Mouse (Mus musculus) midbrain, embryonic 12.5 days (tissue): ENCODE results near the gene Mcam. TPM values are rescaled to one million over a fixed set of nuclear protein-coding genes. Genes with fewer than 3 reads are reported as not detected.

ENCODE experiments used
- ATAC-seq: fragments of 200-750 bp; cut with Nextera tagmentation; 2 replicates; pipeline ENCODE4 v1.8.0; 2017; ENCODE audit warnings: low read depth, moderate TSS enrichment, moderate library complexity; ENCODE audit not compliant: low FRiP score
- H3K27ac ChIP-seq: fragments of 300-500 bp; sonication (generic); replicated peaks from 2 replicates; pipeline ENCODE4 v1.5.1; 2016; ENCODE audit warnings: mild to moderate bottlenecking
- H3K27me3 ChIP-seq: fragments of 300-500 bp; sonication (generic); 2 replicates; pipeline ENCODE4 v1.6.1; 2016; ENCODE audit warnings: mild to moderate bottlenecking
- H3K36me3 ChIP-seq: fragments of 300-500 bp; sonication (generic); 2 replicates; pipeline ENCODE4 v1.6.1; 2016
- H3K4me1 ChIP-seq: fragments of 300-500 bp; sonication (generic); 2 replicates; pipeline ENCODE4 v1.6.1; 2016
- H3K4me2 ChIP-seq: fragments of 300-500 bp; sonication (generic); replicated peaks from 2 replicates; pipeline ENCODE4 v1.6.1; 2016; ENCODE audit warnings: mild to moderate bottlenecking, moderate library complexity
- H3K4me3 ChIP-seq: fragments of 300-500 bp; sonication (generic); 2 replicates; pipeline ENCODE4 v1.5.1; 2016; ENCODE audit warnings: mild to moderate bottlenecking
- H3K9ac ChIP-seq: fragments of 300-500 bp; sonication (generic); replicated peaks from 2 replicates; pipeline ENCODE4 v1.6.1; 2016; ENCODE audit warnings: mild to moderate bottlenecking, moderate library complexity
- H3K9me3 ChIP-seq: fragments of 300-500 bp; sonication (generic); 2 replicates; pipeline ENCODE4 v1.6.1; 2016; ENCODE audit warnings: mild to moderate bottlenecking
- WGBS: fragments of 180-500 bp; shearing (Covaris S2); methylation state at CpG from one replicate; pipeline ENCODE4 v1.1.7; 2016; 5-methylcytosine and 5-hydroxymethylcytosine counted together
- polyA plus RNA-seq: library from polyadenylated mRNA; unstranded; fragments of >200 nt; fragmentation: Nextera tagmentation; extraction: Ambion mirVana; gene quantifications from 2 replicates; pipeline ENCODE4 v1.2.1, GENCODE M21; 2016

Gene Mcam
- polyA plus RNA-seq, 1 experiment from 2014 or later, result 14.3 TPM

DNA sequence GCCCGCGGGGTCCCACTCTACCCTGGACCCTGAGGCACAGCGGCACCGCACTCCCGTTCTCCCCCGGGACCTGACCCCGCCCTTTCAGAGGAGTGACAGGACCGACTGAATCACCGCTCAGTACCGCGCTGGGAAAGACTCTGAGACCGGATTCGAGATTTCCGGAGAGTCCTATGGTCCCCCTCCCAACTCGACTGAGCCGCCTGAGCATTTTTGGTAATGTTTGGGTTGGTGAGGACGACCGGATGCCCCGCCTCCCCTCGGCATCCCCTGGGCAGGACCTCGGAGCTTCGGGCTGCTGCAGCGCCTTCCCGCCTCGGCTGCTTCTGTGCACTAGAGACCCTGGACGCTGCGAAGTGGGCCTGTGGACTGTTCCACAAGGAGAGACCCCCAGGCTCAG lies 4.2 kb upstream of the Mcam start:
- H3K36me3 ChIP-seq, result no peaks in the 10 kb centered on the region
- under 1% methylated on average over 27 of the region's 27 CpGs for WGBS
- H3K4me3 ChIP-seq, result peak overlapping the region; percentile 42
- H3K27me3 ChIP-seq, result peaks cover 61% of the 10 kb centered on the region
- peak overlapping the region; percentile 62 for H3K9ac ChIP-seq
- ATAC-seq, result peak; percentile 51
- H3K27ac ChIP-seq, result 0 out of 2 replicates have a peak overlapping the region, but pooled peaks have one; percentile 11
- H3K9me3 ChIP-seq, result no peaks in the 10 kb centered on the region
- H3K4me1 ChIP-seq, result peaks cover 46% of the 10 kb centered on the region
- H3K4me2 ChIP-seq, result peak overlapping the region; percentile 66

DNA sequence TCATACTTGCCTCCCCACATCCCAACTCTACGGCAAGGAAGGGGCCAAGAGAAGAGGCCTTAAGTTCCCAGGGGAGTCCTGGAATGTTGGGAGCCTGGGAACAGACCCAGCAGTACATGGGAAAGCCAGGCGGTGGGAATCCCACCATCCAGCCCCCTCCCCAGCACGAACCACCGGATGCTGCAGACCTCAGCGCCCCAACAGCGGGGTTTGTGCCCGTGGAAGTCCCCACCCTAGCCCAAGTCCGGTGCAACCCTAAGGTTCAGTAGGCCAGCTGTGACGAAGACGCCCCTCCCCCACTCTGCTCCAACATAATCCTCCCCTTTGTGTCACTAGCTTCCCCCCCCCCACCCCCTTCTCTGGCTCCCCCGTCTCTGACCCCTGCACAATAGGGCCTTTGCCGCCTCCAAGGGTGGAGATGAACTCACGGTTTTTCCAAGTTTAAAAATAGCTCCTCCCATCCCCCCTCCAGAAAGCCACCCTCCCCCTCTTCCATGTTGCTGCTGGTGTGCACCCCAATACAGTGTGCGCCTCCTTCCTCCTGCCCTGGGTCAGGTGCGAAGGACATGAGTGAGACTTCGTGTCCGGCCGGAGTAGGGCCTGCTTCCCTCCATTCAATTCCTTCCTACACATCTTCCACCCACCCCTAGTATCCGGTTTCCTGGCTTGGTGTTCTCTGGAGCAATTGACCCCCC lies 3.5 kb upstream of the Mcam start:
- H3K27me3 ChIP-seq, result peaks cover 68% of the 10 kb centered on the region
- WGBS, result 9% methylated on average over 19 of the region's 19 CpGs
- peak overlapping the region; percentile 11; the same call in 1 of the 2 replicates for H3K27ac ChIP-seq
- no peaks in the 10 kb centered on the region for H3K9me3 ChIP-seq
- peaks cover 52% of the 10 kb centered on the region for H3K4me1 ChIP-seq
- H3K36me3 ChIP-seq, result no peaks in the 10 kb centered on the region
- ATAC-seq, result peak; percentile 47; the same call in 1 of the 2 replicates
- peak overlapping the region; percentile 66 for H3K4me2 ChIP-seq
- peak overlapping the region; percentile 42; the same call in 1 of the 2 replicates for H3K4me3 ChIP-seq
- H3K9ac ChIP-seq, result peak overlapping the region; percentile 62

- Histone ChIP-seq H3K27me3 (peaks cover 73% of the 10 kb centered on the region), H3K36me3 (no peaks in the 10 kb centered on the region), H3K4me2 (peak overlapping the region; percentile 66; the same call in 1 of the 2 replicates), H3K9me3 (no peaks in the 10 kb centered on the region), H3K4me3 (no peak overlapping the region), H3K9ac (no peak overlapping the region), H3K27ac (no peak overlapping the region), H3K4me1 (peaks cover 57% of the 10 kb centered on the region)
- no peak for ATAC-seq
- WGBS, result 30% methylated on average over 7 of the region's 7 CpGs
Observed at GRCm38 (mm10) chr9:44131276-44131590, 3.0 kb upstream of the Mcam start.

GRCm38 (mm10) chr9:44132200-44132599 lies 2.1 kb upstream of the Mcam start:
- Histone ChIP-seq H3K9ac (no peak overlapping the region), H3K27me3 (peaks cover 81% of the 10 kb centered on the region), H3K36me3 (no peaks in the 10 kb centered on the region), H3K4me2 (no peak overlapping the region), H3K9me3 (no peaks in the 10 kb centered on the region), H3K4me3 (no peak overlapping the region), H3K27ac (no peak overlapping the region), H3K4me1 (peaks cover 58% of the 10 kb centered on the region)
- ATAC-seq, result no peak
- WGBS, result 58% methylated on average over 5 of the region's 5 CpGs

DNA sequence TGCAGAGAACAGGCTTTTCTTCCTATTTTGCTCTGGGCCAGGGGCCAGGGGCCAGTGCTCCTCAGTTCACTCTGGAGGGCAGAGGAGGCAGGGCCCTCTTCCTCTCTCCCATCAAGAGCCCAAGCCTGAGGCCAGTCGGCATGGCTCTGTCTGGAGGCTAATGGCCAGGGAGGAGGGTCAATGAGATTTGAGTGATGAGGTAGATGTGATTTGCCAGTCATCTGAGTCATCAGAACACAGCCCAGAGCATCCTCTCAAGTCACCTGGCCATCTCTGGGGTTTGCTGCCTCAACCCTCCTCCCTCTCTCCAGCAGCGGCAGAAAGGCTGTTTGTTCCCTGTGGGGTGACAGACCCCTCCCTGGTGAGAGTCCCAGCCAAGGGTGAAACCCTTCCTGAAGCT lies 982 bp upstream of the Mcam start:
- H3K36me3 ChIP-seq, result no peaks in the 10 kb centered on the region
- peaks cover 81% of the 10 kb centered on the region for H3K27me3 ChIP-seq
- 0 out of 2 replicates have a peak overlapping the region, but pooled peaks have one; percentile 6 for H3K9ac ChIP-seq
- H3K27ac ChIP-seq, result no peak overlapping the region
- peaks cover 58% of the 10 kb centered on the region for H3K4me1 ChIP-seq
- WGBS, result 30% methylated on average over 2 of the region's 2 CpGs
- peak overlapping the region; percentile 48; the same call in 1 of the 2 replicates for H3K4me3 ChIP-seq
- H3K4me2 ChIP-seq, result peak overlapping the region; percentile 67
- H3K9me3 ChIP-seq, result no peaks in the 10 kb centered on the region
- no peak for ATAC-seq

- Histone ChIP-seq H3K4me3 (peak overlapping the region; percentile 48), H3K36me3 (0 out of 2 replicates have a peak, but pooled peaks cover 5% of the 10 kb centered on the region), H3K9ac (peak overlapping the region; percentile 57), H3K4me1 (peaks cover 51% of the 10 kb centered on the region), H3K9me3 (no peaks in the 10 kb centered on the region), H3K27me3 (peaks cover 66% of the 10 kb centered on the region), H3K4me2 (peak overlapping the region; percentile 67), H3K27ac (no peak overlapping the region)
- WGBS, result 3% methylated on average over 45 of the region's 49 CpGs
- ATAC-seq, result no peak
Observed at GRCm38 (mm10) chr9:44134851-44135730, 822 bp downstream of the Mcam start.

GRCm38 (mm10) chr9:44135731-44136411 lies 1.6 kb downstream of the Mcam start:
- peak overlapping the region; percentile 57; the same call in 1 of the 2 replicates for H3K9ac ChIP-seq
- H3K9me3 ChIP-seq, result no peaks in the 10 kb centered on the region
- WGBS, result 64% methylated on average over 7 of the region's 7 CpGs
- peak overlapping the region; percentile 48 for H3K4me3 ChIP-seq
- peaks cover 43% of the 10 kb centered on the region for H3K4me1 ChIP-seq
- no peak overlapping the region for H3K27ac ChIP-seq
- H3K36me3 ChIP-seq, result 0 out of 2 replicates have a peak, but pooled peaks cover 5% of the 10 kb centered on the region
- peaks cover 61% of the 10 kb centered on the region for H3K27me3 ChIP-seq
- ATAC-seq, result no peak
- peak overlapping the region; percentile 67 for H3K4me2 ChIP-seq

DNA sequence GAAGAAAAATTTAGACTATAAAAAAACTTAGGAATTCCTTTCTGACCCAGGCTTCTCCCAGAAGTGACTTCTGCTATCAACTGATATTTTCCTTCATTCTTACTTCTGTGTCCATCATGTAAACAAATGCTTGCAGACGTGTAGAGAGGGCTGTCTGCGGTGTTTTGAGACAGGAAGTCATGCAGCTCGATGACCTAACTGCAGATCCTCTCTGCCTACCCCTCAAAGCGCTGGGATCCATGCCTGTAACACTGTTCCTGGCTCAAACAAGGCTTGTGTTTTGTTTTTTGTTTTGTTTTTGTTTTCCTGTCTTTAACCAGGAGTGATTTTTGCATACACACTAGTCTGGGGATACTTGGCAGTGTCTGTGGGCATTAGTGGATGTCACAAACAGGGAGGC lies 3.6 kb downstream of the Mcam start:
- Histone ChIP-seq H3K27ac (no peak overlapping the region), H3K4me3 (no peak overlapping the region), H3K27me3 (peaks cover 41% of the 10 kb centered on the region), H3K4me1 (peaks cover 37% of the 10 kb centered on the region), H3K36me3 (peaks cover 17% of the 10 kb centered on the region; the same call in 1 of the 2 replicates), H3K4me2 (no peak overlapping the region), H3K9ac (no peak overlapping the region), H3K9me3 (no peaks in the 10 kb centered on the region)
- 85% methylated on average over 4 of the region's 4 CpGs for WGBS
- ATAC-seq, result no peak

GRCm38 (mm10) chr9:44141951-44142350 lies 7.7 kb downstream of the Mcam start:
- Histone ChIP-seq H3K27me3 (peaks cover under 1% of the 10 kb centered on the region; the same call in 1 of the 2 replicates), H3K4me1 (0 out of 2 replicates have a peak, but pooled peaks cover 3% of the 10 kb centered on the region), H3K36me3 (peaks cover 43% of the 10 kb centered on the region), H3K27ac (no peak overlapping the region), H3K4me3 (no peak overlapping the region), H3K4me2 (no peak overlapping the region), H3K9me3 (no peaks in the 10 kb centered on the region), H3K9ac (no peak overlapping the region)
- WGBS, result 55% methylated on average over 5 of the region's 5 CpGs
- no peak for ATAC-seq

GRCm38 (mm10) chr9:44143421-44143820 lies 9.2 kb downstream of the Mcam start:
- H3K27ac ChIP-seq, result 0 out of 2 replicates have a peak overlapping the region, but pooled peaks have one; percentile 15
- ATAC-seq, result no peak
- H3K27me3 ChIP-seq, result no peaks in the 10 kb centered on the region
- 71% methylated on average over 5 of the region's 5 CpGs for WGBS
- no peak overlapping the region for H3K4me2 ChIP-seq
- H3K36me3 ChIP-seq, result peaks cover 47% of the 10 kb centered on the region
- 0 out of 2 replicates have a peak, but pooled peaks cover 3% of the 10 kb centered on the region for H3K4me1 ChIP-seq
- H3K9me3 ChIP-seq, result no peaks in the 10 kb centered on the region
- no peak overlapping the region for H3K4me3 ChIP-seq
- H3K9ac ChIP-seq, result 0 out of 2 replicates have a peak overlapping the region, but pooled peaks have one; percentile 28

DNA sequence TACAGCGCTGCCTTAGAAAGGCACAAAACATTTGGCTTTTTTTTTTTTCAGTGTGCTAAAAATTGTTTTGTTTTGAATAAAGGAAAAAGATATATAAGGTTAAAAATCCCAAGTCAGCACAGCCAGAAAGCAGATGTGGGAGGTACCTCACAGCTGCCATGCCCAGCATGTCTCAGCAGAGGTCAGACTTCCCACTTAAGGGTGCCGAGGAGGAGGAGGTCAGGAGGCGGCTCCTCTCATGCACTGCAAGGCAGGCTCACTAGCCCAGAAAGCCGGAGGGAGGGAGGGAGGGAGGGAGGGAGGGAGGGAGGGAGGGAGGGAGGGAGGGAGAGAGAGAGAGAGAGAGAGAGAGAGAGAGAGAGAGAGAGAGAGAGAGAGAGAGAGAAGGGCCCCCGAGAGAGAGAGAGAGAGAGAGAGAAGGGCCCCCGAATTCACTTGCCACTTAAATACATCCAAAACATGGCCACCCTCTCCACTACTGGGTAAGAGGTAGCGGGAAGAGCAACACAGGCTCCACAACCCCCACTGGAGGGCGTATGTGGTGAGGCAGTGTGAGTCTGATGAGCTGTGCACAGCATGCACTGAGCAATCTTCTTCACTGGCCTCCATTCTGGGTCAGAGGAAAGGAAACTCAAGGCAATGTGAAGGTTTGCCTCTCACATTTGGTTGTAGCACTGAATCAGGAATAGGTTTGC lies 9.9 kb downstream of the Mcam start:
- Histone ChIP-seq H3K4me1 (0 out of 2 replicates have a peak, but pooled peaks cover 3% of the 10 kb centered on the region), H3K9me3 (no peaks in the 10 kb centered on the region), H3K4me2 (no peak overlapping the region), H3K9ac (no peak overlapping the region), H3K4me3 (no peak overlapping the region), H3K27me3 (no peaks in the 10 kb centered on the region), H3K36me3 (peaks cover 50% of the 10 kb centered on the region), H3K27ac (no peak overlapping the region)
- ATAC-seq, result no peak
- WGBS, result 30% methylated on average over 6 of the region's 8 CpGs
